ENCODE assay signal across 29 mouse cellular contexts in the genomic region with DNA sequence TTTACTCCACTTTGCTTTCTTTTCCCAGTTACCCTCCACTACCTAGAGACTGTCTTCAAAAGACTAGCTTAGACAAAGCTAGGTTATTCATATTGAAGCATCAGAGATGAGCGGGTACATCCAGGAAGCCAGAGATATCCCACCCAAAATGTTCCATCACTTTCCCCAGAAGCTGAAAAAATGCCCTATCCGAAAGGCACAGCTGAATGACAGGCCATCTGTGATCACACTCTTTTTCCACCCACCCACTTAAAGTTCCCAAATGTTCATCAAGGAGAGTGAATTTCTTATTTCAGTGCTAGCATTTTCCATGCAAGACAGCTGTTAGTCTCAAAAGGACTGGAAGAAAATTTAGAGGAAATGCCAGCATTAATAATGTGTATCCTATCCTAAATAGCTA. TPM values are rescaled to one million over a fixed set of nuclear protein-coding genes. Genes with fewer than 3 reads are reported as not detected.
DNase-seq lines count a peak whose midpoint lies in the region; ATAC-seq lines count a peak whose summit lies in the region.
"Had no signal": no experiment of that assay in that cellular context is flagged by ENCODE, and none has a peak within 500 bp of the region (broad histone marks: within the 10 kb centered on the region; RNA-seq: fewer than 3 reads in every experiment).

No protein-coding gene starts in this region.

- no peak overlapping the region for H3K9ac ChIP-seq in forebrain, embryonic 15.5 days (replicated peaks)
- no peak overlapping the region for H3K9ac ChIP-seq in heart, embryonic 12.5 days
- no peak overlapping the region for H3K9ac ChIP-seq in intestine, embryonic 16.5 days (ENCODE audit: low read depth, low read length)
- H3K9ac ChIP-seq: embryonic facial prominence, embryonic 12.5 days; heart, embryonic 15.5 days; hindbrain, embryonic 13.5 days; liver, embryonic 13.5 days; neural tube, embryonic 15.5 days had no signal

- 66% methylated on average over 2 of the region's 2 CpGs for WGBS in forebrain, embryonic 15.5 days
- WGBS in forebrain, embryonic 10.5 days: 96% methylated on average over 2 of the region's 2 CpGs
- 96% methylated on average over 2 of the region's 2 CpGs for WGBS in heart, embryonic 12.5 days
- WGBS in intestine, embryonic 16.5 days: 88% methylated on average over 2 of the region's 2 CpGs

- DNase-seq in forebrain, embryonic 10.5 days (ENCODE audit: extremely low spot score, low spot score): no peak
- peak; percentile 40 for DNase-seq in heart, adult 11 months
- DNase-seq in left cerebral cortex, postnatal 25 days (ENCODE audit: low spot score in 2 of 2): peak; percentile 58 to 89
- no peak for DNase-seq in left cerebral cortex, adult 18-20 months (ENCODE audit: low spot score in 2 of 2)
- DNase-seq in telencephalon, adult 2 months (ENCODE audit: low read depth, low spot score): peak; percentile 85
- DNase-seq: adrenal gland, postnatal 36 days; cerebellum, adult 11-12 months; cerebellum, postnatal 10 days; gastrocnemius, postnatal 36 days; heart, postnatal 36 days; kidney, adult 18-20 months; kidney, postnatal 4 days; liver, embryonic 13.5 days; lung, adult 2 months; lung, postnatal 14 days; spleen, adult 18-20 months had no signal

- H3K9me3 ChIP-seq in forebrain, embryonic 15.5 days: no peaks in the 10 kb centered on the region
- no peaks in the 10 kb centered on the region for H3K9me3 ChIP-seq in forebrain, embryonic 10.5 days
- no peaks in the 10 kb centered on the region for H3K9me3 ChIP-seq in heart, embryonic 12.5 days (replicated peaks)
- H3K9me3 ChIP-seq in intestine, embryonic 16.5 days (ENCODE audit: control insufficient read depth, low read length): no peaks in the 10 kb centered on the region
- H3K9me3 ChIP-seq: embryonic facial prominence, embryonic 12.5 days; heart, embryonic 15.5 days; hindbrain, embryonic 13.5 days; liver, embryonic 13.5 days; neural tube, embryonic 15.5 days had no signal

- H3K4me1 ChIP-seq in forebrain, embryonic 15.5 days: peaks cover 18% of the 10 kb centered on the region
- no peaks in the 10 kb centered on the region for H3K4me1 ChIP-seq in forebrain, embryonic 10.5 days
- peaks cover 5% of the 10 kb centered on the region; the same call in 1 of the 2 replicates for H3K4me1 ChIP-seq in heart, embryonic 12.5 days (replicated peaks)
- no peaks in the 10 kb centered on the region for H3K4me1 ChIP-seq in intestine, embryonic 16.5 days (ENCODE audit: control insufficient read depth, insufficient read depth, low read length)
- H3K4me1 ChIP-seq: embryonic facial prominence, embryonic 12.5 days; hindbrain, embryonic 13.5 days; neural tube, embryonic 15.5 days had no signal

- peaks cover 48% of the 10 kb centered on the region for H3K36me3 ChIP-seq in forebrain, embryonic 15.5 days
- H3K36me3 ChIP-seq in forebrain, embryonic 10.5 days (replicated peaks): peaks cover 93% of the 10 kb centered on the region
- peaks cover 71% of the 10 kb centered on the region for H3K36me3 ChIP-seq in heart, embryonic 12.5 days
- 0 out of 2 replicates have a peak, but pooled peaks cover 5% of the 10 kb centered on the region for H3K36me3 ChIP-seq in intestine, embryonic 16.5 days (ENCODE audit: control insufficient read depth, insufficient read depth, low read length)

- intact Hi-C loops in left cerebral cortex, postnatal 25 days (cut with DNase I): loop anchor here (1.0 kb wide), 1 partner anchor 146 kb away; no protein-coding TSS in a partner anchor

- H3K27me3 ChIP-seq in forebrain, embryonic 15.5 days: no peaks in the 10 kb centered on the region
- no peaks in the 10 kb centered on the region for H3K27me3 ChIP-seq in forebrain, embryonic 10.5 days (ENCODE audit: poor library complexity, severe bottlenecking)
- H3K27me3 ChIP-seq in heart, embryonic 12.5 days (replicated peaks): no peaks in the 10 kb centered on the region
- no peaks in the 10 kb centered on the region for H3K27me3 ChIP-seq in intestine, embryonic 16.5 days (replicated peaks; ENCODE audit: control insufficient read depth, insufficient read depth, low read length)
- H3K27me3 ChIP-seq: embryonic facial prominence, embryonic 12.5 days; heart, embryonic 15.5 days; hindbrain, embryonic 13.5 days; liver, embryonic 13.5 days; neural tube, embryonic 15.5 days had no signal

- no peak overlapping the region for H3K4me3 ChIP-seq in forebrain, embryonic 15.5 days
- no peak overlapping the region for H3K4me3 ChIP-seq in forebrain, embryonic 10.5 days
- H3K4me3 ChIP-seq in heart, embryonic 12.5 days: no peak overlapping the region
- H3K4me3 ChIP-seq in intestine, embryonic 16.5 days (ENCODE audit: low read length): no peak overlapping the region
- H3K4me3 ChIP-seq: embryonic facial prominence, embryonic 12.5 days; heart, embryonic 15.5 days; hindbrain, embryonic 13.5 days; liver, embryonic 13.5 days; neural tube, embryonic 15.5 days had no signal

- peak overlapping the region; percentile 62 for H3K27ac ChIP-seq in forebrain, embryonic 15.5 days (replicated peaks)
- H3K27ac ChIP-seq in forebrain, embryonic 10.5 days: no peak overlapping the region
- no peak overlapping the region for H3K27ac ChIP-seq in heart, embryonic 12.5 days (ENCODE audit: poor library complexity, severe bottlenecking)
- no peak overlapping the region for H3K27ac ChIP-seq in intestine, embryonic 16.5 days (ENCODE audit: low read length)
- H3K27ac ChIP-seq: embryonic facial prominence, embryonic 12.5 days; heart, embryonic 15.5 days; hindbrain, embryonic 13.5 days; liver, embryonic 13.5 days; neural tube, embryonic 15.5 days had no signal

- ATAC-seq in forebrain, embryonic 15.5 days (replicated peaks): no peak
- no peak for ATAC-seq in heart, embryonic 12.5 days (ENCODE audit: insufficient number of reproducible peaks, low FRiP score)
- ATAC-seq in intestine, embryonic 16.5 days: no peak

- no peak overlapping the region for H3K4me2 ChIP-seq in forebrain, embryonic 15.5 days (replicated peaks)
- H3K4me2 ChIP-seq in heart, embryonic 12.5 days: no peak overlapping the region
- no peak overlapping the region for H3K4me2 ChIP-seq in intestine, embryonic 16.5 days (ENCODE audit: low read depth, low read length)
- H3K4me2 ChIP-seq: embryonic facial prominence, embryonic 12.5 days; heart, embryonic 15.5 days; hindbrain, embryonic 13.5 days; liver, embryonic 13.5 days; midbrain, embryonic 11.5 days; neural tube, embryonic 15.5 days had no signal

RNA-seq across cellular contexts. Expression of a gene that starts 21.6 kb away (rescaled TPM):
- polyA plus RNA-seq in forebrain, embryonic 15.5 days (2015; fragmentation: Nextera tagmentation; extraction: Ambion mirVana): 1.9 and 2.6 TPM in 2 replicates
- polyA plus RNA-seq in forebrain, embryonic 10.5 days (2016; fragmentation: Nextera tagmentation; extraction: Ambion mirVana): 4.2 and 4.7 TPM in 2 replicates
- polyA plus RNA-seq in heart, embryonic 12.5 days (2016; fragmentation: Nextera tagmentation; extraction: Ambion mirVana): 0.48 and 0.78 TPM in 2 replicates
- 1 to 10 TPM in 1 of 2 experiments, not detected in 1; 1.4 TPM for total RNA-seq in left cerebral cortex, postnatal 25 days (2021)
- total RNA-seq in left cerebral cortex, adult 18-20 months (2021): under 1 TPM; 0.68 to 0.74 TPM
- 0.46 TPM in 1 of 2 replicates, not detected in the other for polyA plus RNA-seq in intestine, embryonic 16.5 days (2015; fragmentation: Nextera tagmentation; extraction: Ambion mirVana)
- total RNA-seq: gastrocnemius, adult 18-20 months; gastrocnemius, postnatal 36 days; heart, adult 8-10 months; heart, postnatal 36 days; megakaryocyte progenitor cell, adult 5-6 weeks had no signal
- polyA plus RNA-seq: lung, adult 2 months had no signal

RNA-seq across cellular contexts. Expression of a gene that starts 26.3 kb away (rescaled TPM):
- polyA plus RNA-seq in forebrain, embryonic 15.5 days (2015; fragmentation: Nextera tagmentation; extraction: Ambion mirVana): 0.59 and 0.88 TPM in 2 replicates
- 0.43 and 0.55 TPM in 2 replicates for polyA plus RNA-seq in forebrain, embryonic 10.5 days (2016; fragmentation: Nextera tagmentation; extraction: Ambion mirVana)
- 0.13 and 0.15 TPM in 2 replicates for polyA plus RNA-seq in heart, embryonic 12.5 days (2016; fragmentation: Nextera tagmentation; extraction: Ambion mirVana)
- total RNA-seq in left cerebral cortex, postnatal 25 days (2021): not detected
- total RNA-seq in left cerebral cortex, adult 18-20 months (2021): not detected
- 0.09 TPM in 1 of 2 replicates, not detected in the other for polyA plus RNA-seq in intestine, embryonic 16.5 days (2015; fragmentation: Nextera tagmentation; extraction: Ambion mirVana)
- total RNA-seq: adrenal gland, postnatal 36 days; gastrocnemius, adult 18-20 months; gastrocnemius, postnatal 36 days; heart, adult 8-10 months; heart, postnatal 36 days; left cerebral cortex, postnatal 10 days; megakaryocyte progenitor cell, adult 5-6 weeks had no signal
- polyA plus RNA-seq: liver, embryonic 13.5 days; midbrain, embryonic 11.5 days; urinary bladder, adult 2 months had no signal

RNA-seq across cellular contexts. Expression of a gene that starts 33.4 kb away (rescaled TPM):
- polyA plus RNA-seq in forebrain, embryonic 15.5 days (2015; fragmentation: Nextera tagmentation; extraction: Ambion mirVana): 22.2 and 27.8 TPM in 2 replicates
- 3.6 and 3.9 TPM in 2 replicates for polyA plus RNA-seq in forebrain, embryonic 10.5 days (2016; fragmentation: Nextera tagmentation; extraction: Ambion mirVana)
- polyA plus RNA-seq in heart, embryonic 12.5 days (2016; fragmentation: Nextera tagmentation; extraction: Ambion mirVana): 0.27 and 0.87 TPM in 2 replicates
- total RNA-seq in left cerebral cortex, postnatal 25 days (2021): 10 to 100 TPM; 82.5 to 88.7 TPM
- 10 to 100 TPM; 69.4 to 81.9 TPM for total RNA-seq in left cerebral cortex, adult 18-20 months (2021)
- 1.4 and 1.6 TPM in 2 replicates for polyA plus RNA-seq in intestine, embryonic 16.5 days (2015; fragmentation: Nextera tagmentation; extraction: Ambion mirVana)

RNA-seq across cellular contexts. Expression of a gene that starts 44.4 kb away (rescaled TPM):
- 14.1 and 15.8 TPM in 2 replicates for polyA plus RNA-seq in forebrain, embryonic 15.5 days (2015; fragmentation: Nextera tagmentation; extraction: Ambion mirVana)
- polyA plus RNA-seq in forebrain, embryonic 10.5 days (2016; fragmentation: Nextera tagmentation; extraction: Ambion mirVana): 27.8 and 28.6 TPM in 2 replicates
- polyA plus RNA-seq in heart, embryonic 12.5 days (2016; fragmentation: Nextera tagmentation; extraction: Ambion mirVana): 21.7 and 21.8 TPM in 2 replicates
- 10 to 100 TPM in 1 of 2 experiments, 1 to 10 TPM in 1; 8.8 to 10.1 TPM for total RNA-seq in left cerebral cortex, postnatal 25 days (2021)
- total RNA-seq in left cerebral cortex, adult 18-20 months (2021): 10 to 100 TPM; 10.2 to 10.5 TPM
- 5.8 and 9.5 TPM in 2 replicates for polyA plus RNA-seq in intestine, embryonic 16.5 days (2015; fragmentation: Nextera tagmentation; extraction: Ambion mirVana)

Comparison
In these comparisons a context has a peak if more than half of its experiments do, and no peak if none do; other contexts are left out.
1. DNase-seq: peak in heart, adult 11 months (single experiment), left cerebral cortex, postnatal 25 days (2 of 2) and telencephalon, adult 2 months (single experiment); none in forebrain, embryonic 10.5 days (single experiment) and left cerebral cortex, adult 18-20 months (0 of 2).